Mouse (Mus musculus) common myeloid progenitor, adult 5-6 weeks (primary cell): Measurements from ENCODE around the gene Krtap2-4. TPM values are rescaled to one million over a fixed set of nuclear protein-coding genes. Genes with fewer than 3 reads are reported as not detected.
"Not testable (repeated sequence)": the region's sequence is repeated elsewhere in the genome, so short reads cannot be mapped to it uniquely, and the experiment has no call there.

Source experiments
- ATAC-seq: replicated peaks from 2 replicates; pipeline ENCODE4 v1.8.0; 2016; ENCODE audit warnings: low read depth, mild to moderate bottlenecking, moderate TSS enrichment, inconsistent platforms; ENCODE audit not compliant: poor library complexity, severe bottlenecking
- total RNA-seq: library from RNA; stranded (forward); fragments of 200-1000, 187-1606 nt; gene quantifications from 2 replicates; pipeline ENCODE4 v1.2.3, GENCODE M21; 2017

Gene Krtap2-4
- total RNA-seq: not detected in 2 replicates

DNA sequence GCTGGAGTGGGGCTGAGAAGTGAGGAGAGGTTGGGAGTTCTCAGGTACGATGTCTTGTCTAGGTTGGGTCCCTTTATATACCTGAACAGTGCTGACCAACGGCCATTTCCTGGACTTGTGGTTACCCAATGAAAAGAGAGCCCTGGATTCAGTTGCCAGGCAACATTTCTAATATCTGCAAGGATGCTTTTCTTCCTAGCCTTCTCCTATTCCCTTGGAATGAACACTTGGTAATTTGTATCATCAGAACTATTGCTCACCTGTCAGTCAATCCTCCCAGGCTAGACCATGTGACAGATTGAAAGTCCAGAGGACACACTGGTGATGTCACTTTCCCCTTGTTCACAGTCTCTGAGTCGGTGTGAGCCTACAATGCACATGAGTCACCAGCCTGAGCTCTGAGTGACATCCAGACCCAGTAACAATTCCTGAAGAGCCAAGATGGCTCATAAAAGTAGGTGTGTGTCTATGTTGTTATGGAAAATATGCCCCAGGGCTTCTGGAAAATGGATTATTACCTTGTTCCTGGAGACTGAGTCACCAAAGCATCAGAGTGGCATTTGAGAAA lies at the start of gene Krtap2-4:
Krtap2-4 (minus strand) TSS at position 51 of the 568 bp plus-strand sequence.
- no peak for ATAC-seq

DNA sequence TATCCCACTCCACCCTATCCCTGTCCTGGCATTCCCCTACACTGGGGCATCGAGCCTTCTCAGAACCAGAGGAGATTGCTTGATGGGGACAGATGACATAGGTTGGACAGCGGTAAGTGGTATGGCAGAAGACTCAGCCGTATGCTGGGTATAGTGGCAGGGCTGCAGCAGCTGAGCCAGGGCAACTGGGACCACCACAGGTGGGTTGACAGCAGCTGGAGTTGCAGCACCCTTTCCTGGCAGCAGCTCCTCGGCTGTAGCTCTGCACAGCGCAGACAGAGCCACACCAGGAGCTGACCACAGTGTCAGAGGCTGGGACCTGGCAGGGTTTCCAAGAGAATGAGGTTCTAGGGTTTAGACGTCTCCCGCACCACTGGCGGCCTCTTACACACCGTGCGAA lies 48.2 kb upstream of the Krtap2-4 start:
- ATAC-seq: no peak

DNA sequence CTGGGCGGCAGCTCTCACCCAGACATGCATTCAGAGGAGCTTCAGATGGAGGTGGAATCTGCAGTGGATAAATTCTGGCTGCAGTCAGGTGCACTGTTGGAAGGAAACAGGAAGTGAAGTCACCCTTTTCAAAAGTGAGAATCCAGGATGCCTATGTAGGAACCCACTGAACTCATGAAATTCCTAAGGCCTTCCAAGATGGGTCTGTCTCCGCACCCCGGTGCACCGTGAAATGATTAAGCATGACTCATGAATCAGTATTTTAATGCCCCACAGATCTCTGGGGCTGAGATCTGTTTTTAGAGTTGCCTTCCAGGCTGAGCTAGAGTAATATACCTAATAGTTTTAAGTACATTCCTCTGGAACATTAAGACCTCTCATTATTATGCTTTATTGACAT lies 44.6 kb upstream of the Krtap2-4 start:
- ATAC-seq: no peak

DNA sequence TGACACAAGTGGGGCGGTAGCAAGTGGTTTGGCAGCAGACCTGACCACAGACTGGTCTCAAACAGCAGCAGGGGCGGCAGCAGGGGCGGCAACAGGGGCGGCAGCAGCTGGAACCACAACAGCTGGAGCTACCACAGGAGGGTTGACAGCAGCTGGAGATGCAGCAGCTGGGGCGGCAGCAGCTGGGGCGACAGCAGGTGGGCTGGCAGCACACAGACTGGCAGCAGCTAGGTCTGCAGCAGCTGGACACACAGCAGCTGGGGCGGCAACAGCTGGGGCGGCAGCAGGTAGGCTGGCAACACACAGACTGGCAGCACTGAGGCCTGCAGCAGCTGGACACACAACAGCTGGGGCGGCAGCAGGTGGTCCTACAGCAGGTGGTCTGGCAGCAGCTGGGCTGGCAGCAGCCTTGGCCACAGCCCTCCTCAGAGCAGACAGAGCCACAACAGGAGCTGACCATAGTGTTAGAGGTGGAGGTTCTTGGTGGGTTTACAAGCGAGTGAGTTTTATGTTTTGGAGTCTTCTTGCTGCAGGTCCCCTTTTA lies 43.9 kb upstream of the Krtap2-4 start, which contains the start of gene Gm11563:
Gm11563 (minus strand) TSS at position 494 of the 544 bp plus-strand sequence.
- not testable (repeated sequence) for ATAC-seq

DNA sequence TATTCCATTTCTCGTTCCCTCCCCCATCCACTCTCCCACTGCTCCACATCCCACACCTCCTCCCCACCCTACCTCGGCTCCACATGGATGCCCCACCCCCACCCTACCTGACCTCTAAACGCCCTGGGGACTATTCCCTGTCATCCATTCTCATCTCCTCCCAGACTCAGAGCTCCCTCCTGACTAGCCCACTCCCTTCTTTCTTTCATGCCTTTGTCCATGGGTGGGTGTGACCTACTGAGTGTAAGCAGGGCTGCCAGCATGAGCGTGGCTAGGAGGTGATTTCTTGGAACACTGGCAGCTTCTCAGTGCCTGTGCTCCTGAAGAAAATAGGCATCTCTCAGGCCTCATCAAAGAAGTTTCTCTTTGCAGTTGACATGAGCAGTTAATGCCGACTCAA lies 42.4 kb upstream of the Krtap2-4 start:
- no peak for ATAC-seq

DNA sequence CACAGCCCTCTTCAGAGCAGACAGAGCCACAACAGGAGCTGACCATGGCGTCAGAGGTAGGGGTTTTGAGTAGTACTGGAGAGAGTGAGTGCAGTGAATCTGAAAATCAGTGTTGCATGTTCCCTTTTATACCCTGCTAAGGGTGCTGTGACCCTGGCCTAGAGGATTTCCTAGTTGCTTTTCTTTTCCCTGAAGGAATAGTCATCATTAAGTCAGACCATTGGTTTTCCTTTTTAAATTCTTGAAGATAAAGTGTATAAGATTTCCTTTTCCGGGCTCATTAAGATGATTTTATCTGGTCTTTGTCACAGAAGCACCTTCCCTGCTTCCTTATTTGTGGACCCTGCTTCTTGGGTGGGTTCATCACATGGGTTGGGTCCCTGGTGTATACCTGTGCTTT lies 35.5 kb upstream of the Krtap2-4 start, which contains the start of gene Gm11555:
Gm11555 (minus strand) TSS at position 101 of the 400 bp plus-strand sequence.
- ATAC-seq: no peak

DNA sequence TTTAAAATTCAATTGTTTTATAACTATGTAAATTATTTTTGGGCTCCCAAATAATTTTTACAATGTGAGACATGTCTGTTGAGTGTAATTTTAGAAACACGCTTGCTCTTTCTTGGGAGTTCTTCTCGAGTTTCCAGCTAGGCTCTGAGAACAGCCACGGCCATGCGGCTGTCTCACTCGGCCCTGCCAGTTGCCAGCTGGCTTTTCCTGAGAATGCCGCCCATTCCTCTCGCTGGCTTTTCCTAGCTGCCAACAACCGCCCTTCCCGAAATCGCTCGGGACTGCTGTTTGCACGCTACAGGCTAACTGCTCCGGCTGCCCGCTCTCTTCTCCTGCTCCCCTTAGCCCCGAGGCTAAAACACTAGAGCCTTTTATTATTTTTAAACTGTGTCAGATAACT lies 31.8 kb upstream of the Krtap2-4 start:
- ATAC-seq: no peak

DNA sequence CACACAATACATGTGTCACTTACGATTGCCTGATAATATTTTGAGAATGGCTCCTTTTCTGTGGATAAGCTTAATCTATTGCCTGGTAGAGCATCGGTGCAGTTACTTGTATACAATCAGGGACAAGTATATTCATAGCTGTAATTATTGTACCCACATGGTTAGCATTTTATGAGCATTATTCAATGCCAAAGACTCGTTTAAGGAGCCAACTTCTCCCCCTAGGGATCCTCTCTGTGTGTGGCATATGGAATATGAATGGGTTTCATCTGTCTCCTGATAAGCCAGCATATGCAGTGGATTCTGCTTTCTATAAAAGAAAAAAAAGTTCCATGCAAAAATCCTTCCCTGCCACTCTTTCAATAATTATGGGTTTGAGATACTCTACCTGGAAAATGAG lies 29.7 kb upstream of the Krtap2-4 start:
- ATAC-seq: no peak

DNA sequence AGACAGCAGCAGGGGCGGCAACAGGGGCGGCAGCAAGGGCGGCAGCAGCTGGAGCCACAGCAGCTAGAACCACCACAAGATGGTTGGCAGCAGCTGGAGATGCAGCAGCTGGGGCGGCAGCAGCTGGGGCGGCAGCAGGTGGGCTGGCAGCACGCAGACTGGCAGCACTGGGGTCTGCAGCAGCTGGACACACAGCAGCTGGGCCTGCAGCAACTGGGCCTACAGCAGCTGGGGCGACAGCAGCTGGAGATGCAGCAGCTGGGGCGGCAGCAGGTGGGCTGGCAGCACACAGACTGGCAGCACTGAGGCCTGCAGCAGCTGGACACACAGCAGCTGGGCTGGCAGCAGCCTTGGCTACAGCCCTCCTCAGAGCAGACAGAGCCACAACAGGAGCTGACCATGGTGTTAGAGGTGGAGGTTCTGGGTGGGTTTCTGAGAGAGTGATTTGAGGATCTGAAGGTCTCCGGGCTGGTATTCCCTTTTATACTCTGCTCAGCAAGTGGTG lies 29.0 kb upstream of the Krtap2-4 start, which contains the start of gene Krtap4-7:
Krtap4-7 (minus strand) TSS at position 455 of the 505 bp plus-strand sequence.
- not testable (repeated sequence) for ATAC-seq

DNA sequence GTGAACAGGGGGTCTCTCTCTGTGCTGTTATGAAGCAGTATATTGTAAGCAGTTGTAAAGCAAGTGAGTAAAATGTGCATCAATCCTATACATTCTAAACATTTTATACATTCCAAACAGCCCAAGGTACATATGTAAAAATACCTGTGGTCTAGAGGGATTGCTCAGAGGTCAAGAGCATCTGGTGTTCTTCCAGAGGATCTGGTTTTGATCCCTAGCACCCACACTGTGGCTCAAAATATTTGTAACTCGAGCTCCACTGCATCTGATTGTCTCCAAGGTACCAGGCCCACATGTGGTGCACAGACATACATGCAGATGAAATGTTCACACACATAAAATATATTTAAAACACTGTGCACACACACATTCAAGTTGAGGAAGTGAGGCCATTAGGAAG lies 26.3 kb upstream of the Krtap2-4 start:
- ATAC-seq: no peak

DNA sequence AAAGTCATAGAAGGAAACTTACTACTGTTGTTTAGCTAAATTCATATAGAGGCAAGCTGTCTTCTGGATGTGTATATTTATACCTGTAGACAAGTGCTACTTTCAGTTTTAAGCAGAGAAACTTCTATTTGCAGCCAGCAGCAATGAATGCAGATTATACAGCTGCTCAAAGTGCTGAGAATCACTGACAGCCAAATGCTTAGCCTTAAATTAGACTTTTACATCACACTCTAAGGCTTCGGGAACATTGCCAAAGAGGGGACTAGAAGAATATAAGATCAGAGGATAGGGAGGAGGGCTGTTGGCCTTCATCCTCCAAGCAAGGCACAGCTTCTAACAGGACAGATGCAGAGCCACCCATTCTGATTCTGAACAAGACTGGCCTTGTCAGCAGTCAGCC lies 22.4 kb upstream of the Krtap2-4 start:
- no peak for ATAC-seq

DNA sequence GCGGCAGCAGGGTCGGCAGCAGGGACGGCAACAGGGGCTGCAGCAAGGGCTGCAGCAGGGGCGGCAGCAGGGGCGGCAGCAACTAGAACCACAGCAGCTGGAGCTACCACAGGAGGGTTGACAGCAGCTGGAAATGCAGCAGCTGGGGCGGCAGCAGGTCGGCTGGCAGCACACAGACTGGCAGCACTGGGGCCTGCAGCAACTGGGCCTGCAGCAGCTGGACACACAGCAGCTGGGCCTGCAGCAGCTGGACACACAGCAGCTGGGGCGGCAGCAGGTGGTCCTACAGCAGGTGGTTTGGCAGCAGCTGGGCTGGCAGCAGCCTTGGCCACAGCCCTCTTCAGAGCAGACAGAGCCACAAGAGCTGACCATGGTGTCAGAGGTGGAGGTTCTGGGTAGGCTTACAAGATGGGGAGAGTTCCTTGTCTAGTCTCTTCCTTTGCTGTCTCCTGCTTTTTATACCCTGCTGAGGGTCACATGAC lies 20.0 kb upstream of the Krtap2-4 start, which contains the start of gene Krtap4-2:
Krtap4-2 (minus strand) TSS at position 432 of the 482 bp plus-strand sequence.
- ATAC-seq: no peak

DNA sequence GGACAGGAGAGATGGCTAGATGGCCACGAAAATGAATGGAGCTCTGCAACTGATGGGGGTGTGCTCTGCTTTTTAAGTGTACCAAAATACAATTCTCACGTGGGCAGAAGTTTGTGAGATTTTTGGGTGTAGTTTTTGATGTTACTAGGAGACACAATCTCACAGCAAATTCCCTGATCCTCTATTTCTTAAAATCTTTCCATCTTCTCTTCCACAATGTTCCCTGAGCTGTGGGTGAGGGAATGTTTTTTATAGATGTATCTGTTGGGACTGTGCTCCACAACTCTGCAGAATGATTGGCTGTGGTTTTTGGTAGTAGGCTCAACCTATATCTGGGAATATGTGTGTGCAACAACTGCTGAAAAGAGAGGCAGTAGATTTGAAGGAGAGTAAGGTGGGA lies 18.6 kb upstream of the Krtap2-4 start:
- no peak for ATAC-seq

DNA sequence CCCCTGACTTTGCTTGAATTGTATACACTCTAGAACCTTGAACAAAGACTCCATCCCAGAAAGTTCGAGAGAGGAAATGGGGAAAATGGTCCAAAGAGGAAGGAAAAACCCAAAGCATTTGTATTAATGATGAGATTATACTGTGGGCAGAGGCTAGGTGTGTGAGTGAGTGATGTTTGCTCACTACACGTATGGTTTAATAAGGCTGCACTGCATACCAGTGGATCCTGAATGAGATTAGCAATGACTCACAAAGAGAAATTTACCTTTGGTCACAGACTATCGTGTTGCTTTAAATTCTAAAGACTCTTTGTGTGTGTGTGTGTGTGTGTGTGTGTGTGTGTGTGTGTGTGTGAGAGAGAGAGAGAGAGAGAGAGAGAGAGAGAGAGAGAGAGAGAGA lies 16.2 kb upstream of the Krtap2-4 start:
- ATAC-seq: no peak

DNA sequence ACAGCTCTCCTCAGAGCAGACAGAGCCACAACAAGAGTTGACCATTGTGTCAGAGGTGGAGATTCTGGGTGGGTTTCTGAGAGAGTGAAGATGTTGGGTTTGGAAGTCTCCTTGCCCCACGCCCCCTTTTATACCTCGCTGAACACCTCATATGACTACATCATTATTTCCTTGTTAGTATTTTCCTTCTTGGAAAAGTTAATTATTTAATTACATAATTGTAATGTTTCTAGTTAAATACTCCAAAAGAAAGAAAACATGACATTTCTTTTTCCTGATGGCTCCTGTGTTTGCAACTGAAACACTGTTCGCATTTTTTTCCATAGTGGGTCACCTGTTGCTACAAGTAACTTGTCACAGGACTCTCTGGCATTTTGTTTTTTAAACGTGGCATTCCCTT lies 13.5 kb upstream of the Krtap2-4 start, which contains the start of gene Krtap4-1:
Krtap4-1 (minus strand) TSS at position 101 of the 400 bp plus-strand sequence.
- ATAC-seq: no peak

DNA sequence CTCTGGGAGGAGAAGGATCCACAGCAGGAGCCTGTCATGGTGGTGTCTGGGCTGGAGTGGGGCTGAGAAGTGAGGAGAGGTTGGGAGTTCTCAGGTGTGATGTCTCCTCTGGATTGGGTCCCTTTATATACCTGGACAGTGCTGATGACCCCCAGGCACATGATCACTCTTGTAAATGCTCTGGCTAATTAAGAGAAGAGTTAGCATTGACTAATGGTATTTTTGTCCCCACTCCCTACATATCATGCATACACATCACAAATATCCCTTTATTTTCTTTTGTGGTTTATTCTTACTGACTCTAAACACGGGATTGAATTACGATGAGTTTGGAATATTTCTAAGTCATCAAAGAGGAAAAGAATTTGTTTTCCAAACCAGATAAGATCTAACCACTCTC lies 5.7 kb upstream of the Krtap2-4 start, which contains the start of gene Gm11562:
Gm11562 (minus strand) TSS at position 101 of the 400 bp plus-strand sequence.
- ATAC-seq: no peak

DNA sequence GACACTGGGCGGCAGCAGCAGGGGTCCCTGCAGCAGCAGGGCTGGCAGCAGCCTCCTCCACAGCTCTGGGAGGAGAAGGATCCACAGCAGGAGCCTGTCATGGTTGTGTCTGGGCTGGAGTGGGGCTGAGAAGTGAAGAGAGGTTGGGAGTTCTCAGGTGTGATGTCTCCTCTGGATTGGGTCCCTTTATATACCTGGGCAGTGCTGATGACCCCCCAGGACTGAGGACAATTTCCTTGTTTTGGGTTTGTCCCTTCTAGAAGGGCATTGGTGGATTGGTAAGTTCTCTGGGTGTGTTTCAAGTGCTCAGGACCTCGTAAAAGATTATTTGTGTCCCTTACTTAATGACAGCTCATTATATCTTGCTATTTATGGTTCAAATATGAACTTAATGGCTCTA lies 4.6 kb downstream of the Krtap2-4 start, which contains the start of gene Gm11937:
Gm11937 (minus strand) TSS at position 101 of the 400 bp plus-strand sequence.
- not testable (repeated sequence) for ATAC-seq

DNA sequence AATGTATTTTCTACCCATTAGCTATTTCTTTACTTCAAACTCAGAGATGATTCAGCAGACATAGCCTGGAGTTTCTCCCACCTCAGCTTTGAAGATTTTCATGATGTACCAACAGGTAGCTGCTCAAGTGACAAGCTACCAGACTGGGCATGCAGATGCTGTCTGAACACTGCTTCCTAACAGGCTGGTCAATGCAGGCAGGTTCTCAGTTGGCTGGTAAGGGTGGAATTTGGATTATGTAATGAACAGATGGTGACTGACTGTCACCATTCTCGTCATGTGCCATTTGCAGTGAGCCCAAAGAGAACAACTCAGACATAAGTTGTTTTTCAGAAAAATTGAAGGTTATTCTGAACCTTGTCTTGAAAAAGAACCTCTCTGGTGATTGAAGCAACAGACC lies 5.5 kb downstream of the Krtap2-4 start:
- ATAC-seq: no peak

DNA sequence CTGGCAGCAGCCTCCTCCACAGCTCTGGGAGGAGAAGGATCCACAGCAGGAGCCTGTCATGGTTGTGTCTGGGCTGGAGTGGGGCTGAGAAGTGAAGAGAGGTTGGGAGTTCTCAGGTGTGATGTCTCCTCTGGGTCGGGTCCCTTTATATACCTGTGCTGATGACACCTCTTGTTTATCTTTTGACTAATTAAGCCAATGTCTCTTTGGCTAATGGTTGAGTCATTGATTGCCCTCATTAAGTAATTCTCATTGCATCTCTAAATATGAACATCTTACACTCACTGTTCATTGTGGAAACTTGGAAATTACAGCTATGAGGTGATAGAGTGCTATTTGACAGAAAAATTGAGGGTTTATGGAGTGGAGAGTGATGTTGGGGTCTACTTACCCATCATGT lies 11.4 kb downstream of the Krtap2-4 start, which contains the start of gene Gm11938:
Gm11938 (minus strand) TSS at position 101 of the 400 bp plus-strand sequence.
- not testable (repeated sequence) for ATAC-seq

DNA sequence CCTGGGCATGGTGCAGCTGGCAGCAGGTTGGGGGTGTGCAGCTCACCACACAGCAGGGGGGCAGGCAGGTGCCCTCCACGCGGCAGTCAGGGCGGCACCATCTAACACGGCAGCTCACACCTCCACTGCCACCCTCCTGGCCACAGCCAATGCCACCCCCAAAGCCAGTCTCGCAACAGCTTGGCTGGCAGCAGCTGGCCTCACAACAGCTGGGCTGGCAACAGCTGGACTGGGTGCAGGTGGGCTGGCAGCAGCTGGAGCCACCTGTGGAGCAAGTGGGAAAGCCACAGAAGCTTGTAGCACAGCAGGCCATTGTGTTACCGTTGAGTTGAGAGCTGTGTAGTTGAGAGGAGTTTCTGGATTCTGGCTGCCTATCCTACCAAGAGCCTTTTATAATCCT lies 16.9 kb downstream of the Krtap2-4 start, which contains the start of gene Krtap9-3:
Krtap9-3 (minus strand) TSS at position 364 of the 400 bp plus-strand sequence.
- not testable (repeated sequence) for ATAC-seq

DNA sequence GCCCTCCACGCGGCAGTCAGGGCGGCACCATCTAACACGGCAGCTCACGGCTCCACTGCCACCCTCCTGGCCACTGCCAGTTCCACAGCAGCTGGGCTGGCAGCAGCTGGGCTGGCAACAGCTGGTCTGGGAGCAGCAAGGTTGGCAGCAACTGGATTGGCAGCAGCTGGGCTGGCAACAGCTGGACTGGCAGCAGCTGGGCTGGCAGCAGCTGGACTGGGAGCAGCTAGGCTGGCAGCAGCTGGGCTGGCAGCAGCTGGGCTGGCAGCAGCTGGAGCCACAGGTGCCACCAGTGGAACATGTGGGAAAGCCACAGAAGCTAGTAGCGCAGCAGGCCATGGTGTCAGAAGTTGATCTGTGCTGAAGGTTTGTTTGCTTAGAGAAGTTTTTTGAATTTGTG lies 23.7 kb downstream of the Krtap2-4 start, which contains the start of gene Krtap1-3:
Krtap1-3 (minus strand) TSS at position 359 of the 400 bp plus-strand sequence.
- no peak for ATAC-seq
